In the genomic region with DNA sequence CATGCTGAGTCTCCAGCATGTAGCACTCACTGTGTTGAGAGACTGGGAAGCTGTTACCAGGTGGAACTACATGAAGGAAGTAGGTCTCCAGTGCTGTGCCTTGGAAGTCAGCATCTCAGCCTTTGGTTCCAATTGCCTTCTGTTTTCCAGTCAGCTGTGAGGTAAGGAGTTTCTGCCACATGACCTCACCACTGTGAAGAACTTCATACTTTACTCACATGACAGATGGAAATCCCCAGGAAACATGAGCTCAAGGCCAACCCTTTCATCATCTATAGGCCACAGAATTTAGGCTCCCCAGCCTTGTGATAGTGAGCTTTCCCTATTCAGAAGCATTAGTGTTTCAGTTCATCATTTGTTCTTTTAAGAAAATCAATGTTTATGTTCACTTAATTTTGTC, we compare ENCODE assay signal across 19 mouse cellular contexts.
A peak's percentile ranks its signal among the peaks of the same experiment; 100 is the strongest.
DNase-seq lines count a peak whose midpoint lies in the region; ATAC-seq lines count a peak whose summit lies in the region.
"Had no signal": no experiment of that assay in that cellular context is flagged by ENCODE, and none has a peak within 500 bp of the region (broad histone marks: within the 10 kb centered on the region; RNA-seq: fewer than 3 reads in every experiment).

No protein-coding gene starts in this region.

- DNase-seq in B cell, adult 2 months: peak; percentile 23 to 37
- DNase-seq in brain, adult 2 months (ENCODE audit: low read depth, low spot score): peak; percentile 32
- peak; percentile 75 for DNase-seq in splenic B cell, adult 2 months (ENCODE audit: low read depth, low spot score)
- DNase-seq in lung, postnatal 10 days: no peak
- no peak for DNase-seq in kidney, postnatal 14 days
- no peak for DNase-seq in neural tube, embryonic 10.5 days (ENCODE audit: extremely low spot score, low spot score)
- DNase-seq: adrenal gland, adult 8-10 months; cerebellum, postnatal 10 days; forebrain, postnatal 0 days; gastrocnemius, postnatal 14 days; heart, adult 2 months; heart, postnatal 14 days had no signal

- no peaks in the 10 kb centered on the region for H3K36me3 ChIP-seq in splenic B cell, adult 2 months (ENCODE audit: control insufficient read depth, insufficient read depth, low read length, poor library complexity, severe bottlenecking)
- H3K36me3 ChIP-seq: embryonic facial prominence, embryonic 10.5 days; heart, embryonic 15.5 days; hindbrain, embryonic 13.5 days had no signal

- H3K27me3 ChIP-seq in splenic B cell, adult 2 months (ENCODE audit: control insufficient read depth, insufficient read depth, low read length, poor library complexity, severe bottlenecking): no peaks in the 10 kb centered on the region
- H3K27me3 ChIP-seq: forebrain, embryonic 13.5 days; heart, embryonic 15.5 days; hindbrain, embryonic 13.5 days; Patski had no signal

- peak; percentile 80 for ATAC-seq in CD4-positive, CD25-positive, alpha-beta regulatory T cell, adult 4 months
- ATAC-seq: forebrain, embryonic 13.5 days; forebrain, postnatal 0 days; hindbrain, postnatal 0 days; Patski had no signal

Comparison
In these comparisons a context has a peak if more than half of its experiments do, and no peak if none do; other contexts are left out.
1. DNase-seq: peak in B cell, adult 2 months (2 of 2), brain, adult 2 months (single experiment) and splenic B cell, adult 2 months (single experiment); none in lung, postnatal 10 days (single experiment), kidney, postnatal 14 days (single experiment) and neural tube, embryonic 10.5 days (single experiment).